Mouse (Mus musculus) heart, embryonic 14.5 days (tissue): Measurements from ENCODE around the gene Hpcal1. TPM values are rescaled to one million over a fixed set of nuclear protein-coding genes. Genes with fewer than 3 reads are reported as not detected.

ENCODE experiments used
- ATAC-seq: fragments of 200-750 bp; cut with Nextera tagmentation; 2 replicates; pipeline ENCODE4 v1.8.0; 2017; ENCODE audit warnings: low read depth, moderate TSS enrichment; ENCODE audit not compliant: insufficient number of reproducible peaks, insufficient read depth, low FRiP score
- H3K27ac ChIP-seq, 2 experiments: fragments of 200-500 bp in 1 of 2; fragments of 300-500 bp in 1 of 2; sonication (generic) in 1 of 2; replicated peaks in 1 of 2; 2 replicates each; pipeline ENCODE4 v1.5.1; 2012 to 2014; ENCODE audit warnings: low read depth in 2 of 2, low read length in 2 of 2, control low read depth in 1 of 2, mild to moderate bottlenecking in 1 of 2, mixed read lengths in 1 of 2; ENCODE audit not compliant: control insufficient read depth in 1 of 2, insufficient read depth in 1 of 2
- H3K27me3 ChIP-seq: fragments of 300-500 bp; sonication (generic); 2 replicates; pipeline ENCODE4 v1.6.1; 2014; ENCODE audit warnings: mild to moderate bottlenecking, low read length, control low read depth; ENCODE audit not compliant: control insufficient read depth, insufficient read depth
- H3K36me3 ChIP-seq: fragments of 300-500 bp; sonication (generic); 2 replicates; pipeline ENCODE4 v1.6.1; 2014; ENCODE audit warnings: mild to moderate bottlenecking, control low read depth, low read length, mixed read lengths; ENCODE audit not compliant: control insufficient read depth, insufficient read depth
- H3K4me1 ChIP-seq, 2 experiments: fragments of 200-500 bp in 1 of 2; fragments of 300-500 bp in 1 of 2; sonication (generic) in 1 of 2; 2 replicates each; pipeline ENCODE4 v1.6.1; 2012 to 2014; ENCODE audit warnings: low read length in 2 of 2, control low read depth in 1 of 2, mixed read lengths in 1 of 2; ENCODE audit not compliant: control insufficient read depth in 2 of 2, insufficient read depth in 2 of 2
- H3K4me2 ChIP-seq: fragments of 300-500 bp; sonication (generic); 2 replicates; pipeline ENCODE4 v1.6.1; 2014; ENCODE audit warnings: mild to moderate bottlenecking, low read length
- H3K4me3 ChIP-seq, 2 experiments: fragments of 200-500 bp in 1 of 2; fragments of 300-500 bp in 1 of 2; sonication (generic) in 1 of 2; 2 replicates each; pipeline ENCODE4 v1.5.1; 2012 to 2014; ENCODE audit warnings: low read length in 2 of 2, mild to moderate bottlenecking in 2 of 2, control low read depth in 1 of 2, low read depth in 1 of 2, moderate library complexity in 1 of 2; ENCODE audit not compliant: control insufficient read depth in 1 of 2, insufficient read depth in 1 of 2
- H3K9ac ChIP-seq: fragments of 300-500 bp; sonication (generic); 2 replicates; pipeline ENCODE4 v1.6.1; 2014; ENCODE audit warnings: mild to moderate bottlenecking, low read length
- H3K9me3 ChIP-seq: fragments of 300-500 bp; sonication (generic); 2 replicates; pipeline ENCODE4 v1.6.1; 2016; ENCODE audit warnings: low read length, control low read depth; ENCODE audit not compliant: control insufficient read depth
- WGBS: fragments of 180-500 bp; shearing (Covaris S2); extraction: QIAGEN DNeasy Blood & Tissue Kit; methylation state at CpG from one replicate; pipeline ENCODE4 v1.1.7; 2014; 5-methylcytosine and 5-hydroxymethylcytosine counted together
- polyA plus RNA-seq: library from polyadenylated mRNA; unstranded; fragments of >200 nt; fragmentation: Nextera tagmentation; extraction: Ambion mirVana; gene quantifications from 2 replicates; pipeline ENCODE4 v1.2.1, GENCODE M21; 2014

Gene Hpcal1
- polyA plus RNA-seq, 1 experiment from 2014 or later, result 22.5 TPM

DNA sequence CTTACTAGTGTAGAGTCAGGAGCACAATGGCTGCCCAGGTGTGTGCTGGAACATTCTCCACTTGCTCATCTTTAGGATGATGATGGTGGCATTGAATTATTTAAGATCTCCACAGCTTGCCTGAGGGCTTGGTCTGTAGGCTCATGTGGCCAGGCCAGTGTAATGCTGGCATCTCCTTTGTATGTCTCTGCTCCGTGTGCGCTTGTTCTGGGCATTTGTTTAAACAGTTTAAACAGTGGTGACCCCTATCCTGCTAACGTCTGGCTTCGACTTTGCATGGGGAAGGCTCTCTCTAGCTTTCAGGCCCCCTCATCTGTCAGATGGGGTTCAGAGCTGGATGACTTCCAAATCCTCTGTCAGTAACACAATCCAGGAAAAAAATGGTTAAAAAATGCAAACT lies 8.3 kb downstream of the Hpcal1 start:
- H3K36me3 ChIP-seq, result no peaks in the 10 kb centered on the region
- no peaks in the 10 kb centered on the region for H3K27me3 ChIP-seq
- H3K9ac ChIP-seq, result no peak overlapping the region
- no peaks in the 10 kb centered on the region for H3K9me3 ChIP-seq
- peaks cover 13 to 21% of the 10 kb centered on the region in 2 experiments; a peak in 3 of 4 replicates for H3K4me1 ChIP-seq
- ATAC-seq, result no peak
- WGBS, result 72% methylated on average over 4 of the region's 4 CpGs
- no peak overlapping the region for H3K4me2 ChIP-seq
- no peak overlapping the region for H3K4me3 ChIP-seq
- no peak overlapping the region for H3K27ac ChIP-seq

DNA sequence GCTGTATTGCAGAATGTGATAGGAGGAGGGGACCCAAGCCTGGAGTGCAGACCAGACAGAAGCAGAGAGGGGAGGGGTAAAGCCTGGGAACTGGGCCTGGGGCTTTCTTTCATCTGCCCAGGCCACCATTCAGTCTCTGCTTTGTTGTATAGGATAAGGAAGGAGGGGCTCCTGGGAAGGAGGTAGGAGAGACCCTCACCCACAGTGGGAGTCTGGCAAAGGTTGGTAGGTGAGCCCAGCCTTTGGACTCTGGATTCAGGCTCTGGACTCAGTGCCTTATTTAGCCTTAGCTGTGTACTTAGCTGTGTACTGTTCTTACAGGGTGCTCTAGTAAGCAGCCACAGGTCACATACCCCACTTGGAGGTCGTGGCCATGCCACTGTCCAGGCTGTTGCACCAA lies 8.8 kb downstream of the Hpcal1 start:
- Histone ChIP-seq H3K9me3 (no peaks in the 10 kb centered on the region), H3K27ac (no peak overlapping the region), H3K4me2 (no peak overlapping the region), H3K27me3 (no peaks in the 10 kb centered on the region), H3K4me3 (no peak overlapping the region), H3K4me1 (peaks cover 12 to 21% of the 10 kb centered on the region in 2 experiments; a peak in 3 of 4 replicates), H3K9ac (no peak overlapping the region), H3K36me3 (no peaks in the 10 kb centered on the region)
- 70% methylated on average over 1 of the region's 1 CpGs for WGBS
- no peak for ATAC-seq

DNA sequence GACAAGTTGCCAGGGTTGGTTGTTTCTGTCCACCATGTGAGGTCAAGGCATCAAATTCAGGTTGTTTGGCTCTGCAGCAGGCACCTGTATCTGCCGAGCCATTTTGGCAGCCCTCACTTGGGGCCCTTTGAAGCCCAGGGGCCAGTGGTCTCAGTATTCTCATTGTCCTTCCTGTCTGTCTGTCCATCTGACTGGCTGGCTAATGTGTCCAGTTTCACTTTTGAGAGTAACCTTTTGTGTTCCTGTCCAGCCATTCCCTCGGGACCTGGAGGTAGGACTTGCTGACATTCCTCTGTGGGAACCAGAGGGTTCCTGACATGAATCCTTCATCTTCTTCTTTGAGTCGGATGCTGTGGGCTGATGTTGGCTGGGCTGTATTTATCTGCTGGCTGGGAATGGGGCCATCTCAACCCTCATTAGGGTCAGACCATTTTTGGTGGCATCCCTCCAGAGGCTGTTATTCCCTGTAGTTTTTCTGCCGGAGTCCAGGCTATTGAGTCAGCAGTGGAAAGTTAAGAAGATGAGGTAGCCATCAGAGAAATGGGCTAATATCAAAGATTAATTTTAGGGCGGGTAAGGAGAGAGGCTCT lies 10.6 kb downstream of the Hpcal1 start:
- Histone ChIP-seq H3K27me3 (no peaks in the 10 kb centered on the region), H3K9me3 (no peaks in the 10 kb centered on the region), H3K4me3 (no peak overlapping the region), H3K9ac (no peak overlapping the region), H3K4me1 (peaks cover 6 to 15% of the 10 kb centered on the region in 2 experiments; a peak in 3 of 4 replicates), H3K27ac (no peak overlapping the region), H3K36me3 (no peaks in the 10 kb centered on the region), H3K4me2 (no peak overlapping the region)
- WGBS, result 65% methylated on average over 5 of the region's 5 CpGs
- no peak for ATAC-seq

DNA sequence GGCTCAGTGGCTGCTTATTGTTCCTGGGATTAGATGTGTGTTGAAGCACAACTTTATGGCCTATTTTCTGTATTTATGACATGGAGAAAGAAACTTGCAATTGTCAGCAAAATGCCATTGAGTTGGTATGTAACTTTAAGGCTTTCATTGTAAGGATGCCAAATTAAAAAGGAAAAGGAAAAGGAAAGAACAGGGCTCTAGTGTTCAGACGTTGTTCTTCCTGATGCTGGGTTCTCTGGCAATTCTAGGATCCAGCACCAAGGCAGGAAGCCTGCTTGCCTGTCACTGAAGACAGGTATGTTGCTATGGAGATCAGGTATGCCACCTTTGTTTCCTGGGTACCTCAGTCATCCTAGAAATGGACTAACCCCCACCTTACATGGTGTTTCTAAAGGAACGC lies 11.1 kb downstream of the Hpcal1 start:
- Histone ChIP-seq H3K36me3 (no peaks in the 10 kb centered on the region), H3K4me2 (no peak overlapping the region), H3K27ac (no peak overlapping the region), H3K4me3 (no peak overlapping the region), H3K9ac (no peak overlapping the region), H3K4me1 (peaks cover 6 to 15% of the 10 kb centered on the region in 2 experiments; a peak in 3 of 4 replicates), H3K9me3 (no peaks in the 10 kb centered on the region), H3K27me3 (no peaks in the 10 kb centered on the region)
- 69% methylated on average over 2 of the region's 2 CpGs for WGBS
- no peak for ATAC-seq

DNA sequence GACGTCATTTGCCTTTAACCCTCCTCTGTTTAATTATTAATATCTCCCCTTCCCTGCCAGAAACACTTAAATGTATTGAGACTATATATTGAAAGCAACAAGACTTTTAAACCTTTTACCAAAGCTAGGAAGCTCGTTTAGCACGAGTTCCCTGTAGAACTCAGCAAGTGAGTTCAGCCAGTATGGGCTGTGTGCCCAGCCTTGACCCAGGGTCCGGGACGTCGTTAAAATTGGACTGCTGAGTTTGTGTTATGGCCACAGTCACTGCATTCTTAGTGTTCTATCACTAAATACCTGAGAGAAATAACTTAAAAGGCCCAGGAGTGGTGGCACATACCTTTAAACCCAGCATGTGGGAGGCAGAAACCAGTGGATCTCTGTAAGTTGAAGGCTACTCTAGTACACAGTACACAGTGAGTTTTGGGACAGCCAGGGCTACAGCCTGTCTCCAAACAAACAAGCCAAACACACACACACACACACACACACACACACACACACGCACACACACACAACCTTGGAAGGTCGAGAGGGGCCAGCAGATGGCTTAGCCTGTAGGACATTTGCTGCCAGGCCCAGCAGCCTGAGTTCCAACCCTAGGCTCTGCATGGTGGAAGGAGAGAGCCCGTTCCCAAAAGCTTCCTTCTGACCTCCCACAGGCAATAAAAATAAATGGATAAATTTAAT lies 11.7 kb downstream of the Hpcal1 start:
- no peak overlapping the region for H3K27ac ChIP-seq
- H3K27me3 ChIP-seq, result no peaks in the 10 kb centered on the region
- no peak for ATAC-seq
- no peak overlapping the region for H3K9ac ChIP-seq
- no peaks in the 10 kb centered on the region for H3K9me3 ChIP-seq
- WGBS, result 65% methylated on average over 9 of the region's 9 CpGs
- peaks cover 4 to 15% of the 10 kb centered on the region in 2 experiments; a peak in 3 of 4 replicates for H3K4me1 ChIP-seq
- no peaks in the 10 kb centered on the region for H3K36me3 ChIP-seq
- H3K4me3 ChIP-seq, result no peak overlapping the region
- no peak overlapping the region for H3K4me2 ChIP-seq

DNA sequence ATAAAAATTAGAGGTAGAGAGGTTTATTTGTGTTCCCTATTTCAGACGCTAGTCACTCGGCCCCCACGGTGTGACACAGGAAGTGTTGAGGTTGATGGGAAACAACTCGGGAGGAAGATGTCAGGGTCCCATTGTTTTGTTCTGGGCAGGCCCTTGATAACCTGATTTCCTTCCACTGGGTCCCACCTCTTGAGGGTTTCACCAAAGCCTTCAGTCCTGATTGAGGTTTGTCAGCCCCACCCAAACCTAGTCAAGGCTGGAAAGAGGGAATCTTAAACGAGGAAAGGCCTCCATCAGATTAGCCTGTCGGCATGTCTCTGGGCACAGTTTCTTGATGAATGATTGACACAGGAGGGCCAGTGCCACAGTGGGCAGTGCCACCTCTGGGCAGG lies 12.3 kb downstream of the Hpcal1 start:
- ATAC-seq, result no peak
- Histone ChIP-seq H3K36me3 (no peaks in the 10 kb centered on the region), H3K9me3 (no peaks in the 10 kb centered on the region), H3K27me3 (no peaks in the 10 kb centered on the region), H3K27ac (no peak overlapping the region), H3K4me3 (no peak overlapping the region), H3K4me1 (peaks cover 3 to 15% of the 10 kb centered on the region in 2 experiments; a peak in 3 of 4 replicates), H3K9ac (no peak overlapping the region), H3K4me2 (no peak overlapping the region)
- 61% methylated on average over 6 of the region's 6 CpGs for WGBS

DNA sequence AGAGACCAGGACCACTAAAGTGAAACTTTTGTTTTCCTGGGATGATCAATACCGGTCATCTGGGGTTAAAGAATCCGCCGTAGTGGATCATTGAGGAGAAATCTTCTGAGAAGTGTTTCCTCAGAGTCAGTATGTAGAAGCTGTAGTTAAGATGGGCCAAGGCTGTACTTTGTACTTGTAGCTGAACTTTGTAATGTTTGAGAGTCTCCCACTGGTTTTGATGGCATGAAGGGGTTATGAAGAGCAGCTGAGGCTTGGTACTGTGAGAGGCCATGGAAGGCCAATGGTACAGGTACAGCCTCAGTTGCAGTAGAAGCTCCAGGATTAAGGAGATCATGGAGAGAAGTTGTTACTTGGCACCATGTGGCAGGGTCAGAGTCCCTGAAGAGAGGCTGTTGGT lies 13.2 kb downstream of the Hpcal1 start:
- Histone ChIP-seq H3K9me3 (no peaks in the 10 kb centered on the region), H3K4me2 (no peak overlapping the region), H3K9ac (no peak overlapping the region), H3K27me3 (no peaks in the 10 kb centered on the region), H3K4me3 (no peak overlapping the region), H3K4me1 (peaks cover 2 to 15% of the 10 kb centered on the region in 2 experiments; a peak in 3 of 4 replicates), H3K27ac (no peak overlapping the region), H3K36me3 (no peaks in the 10 kb centered on the region)
- ATAC-seq, result no peak
- 86% methylated on average over 3 of the region's 3 CpGs for WGBS
